ENCODE assay signal across 20 mouse cellular contexts in the genomic region with DNA sequence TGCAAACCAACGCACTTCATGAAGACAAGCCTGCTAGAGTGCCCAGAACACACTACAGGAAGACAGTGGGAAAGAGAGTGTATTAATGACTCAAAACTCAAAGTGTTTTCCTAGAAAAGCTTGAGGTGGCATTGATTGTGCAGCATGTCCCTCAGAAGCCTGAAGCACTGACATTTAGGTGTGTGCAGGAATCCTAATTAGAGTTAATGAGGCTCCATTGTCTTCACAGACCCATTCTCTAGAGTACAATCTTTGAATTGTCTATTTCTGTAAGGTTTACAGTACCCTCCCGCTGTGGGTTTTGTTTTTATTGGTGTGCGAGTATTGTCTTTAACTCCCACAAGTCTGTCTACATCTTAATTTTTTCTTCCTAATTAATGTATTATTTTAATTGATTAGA.
DNase-seq lines count a peak whose midpoint lies in the region; TF ChIP-seq lines count a peak whose summit lies in the region.
"Had no signal": no experiment of that assay in that cellular context is flagged by ENCODE, and none has a peak within 500 bp of the region (broad histone marks: within the 10 kb centered on the region; RNA-seq: fewer than 3 reads in every experiment).

No protein-coding gene starts in this region.

- no peaks in the 10 kb centered on the region for H3K27me3 ChIP-seq in thymus, adult 2 months (ENCODE audit: control insufficient read depth, insufficient read depth, low read length)
- H3K27me3 ChIP-seq: CH12.LX, Patski had no signal

- no peak for TF ChIP-seq CTCF in thymus, adult 2 months (IDR thresholded peaks at IDR 0.05; ENCODE audit: borderline replicate concordance, control insufficient read depth, extremely low read depth, insufficient read depth, low read length, poor library complexity)

- TF ChIP-seq POLR2A in thymus, adult 2 months (IDR thresholded peaks at IDR 0.05; ENCODE audit: control insufficient read depth, extremely low read depth, insufficient read depth, low read length, poor library complexity) = no peak

- DNase-seq in Muller cell, postnatal 12 days (ENCODE audit: inconsistent ontology term) = peak; percentile 16
- peak; percentile 57 for DNase-seq in retina, embryonic 14.5 days (ENCODE audit: low spot score)
- DNase-seq in retina, postnatal 1 day = peak; percentile 80
- no peak for DNase-seq in cerebellum, postnatal 10 days
- no peak for DNase-seq in thymus, adult 2 months
- no peak for DNase-seq in adrenal gland, postnatal 10 days
- DNase-seq: adrenal gland, adult 2 months; adrenal gland, adult 8-10 months; adrenal gland, postnatal 14 days; adrenal gland, postnatal 25 days; adrenal gland, postnatal 36 days; B cell, adult 2 months; cerebellum, adult 11 months; cerebellum, adult 11-12 months; cerebellum, adult 18-20 months; cerebellum, adult 2 months; cerebellum, adult 8-10 months had no signal

- no peaks in the 10 kb centered on the region for H3K4me1 ChIP-seq in thymus, adult 2 months (replicated peaks; ENCODE audit: control insufficient read depth, insufficient read depth, low read length)

- no peak overlapping the region for H3K4me3 ChIP-seq in thymus, adult 2 months (ENCODE audit: control insufficient read depth, insufficient read depth, low read length)

- H3K27ac ChIP-seq in thymus, adult 2 months (ENCODE audit: control insufficient read depth, insufficient read depth, low read length) = no peak overlapping the region

- no peaks in the 10 kb centered on the region for H3K36me3 ChIP-seq in thymus, adult 2 months (ENCODE audit: control insufficient read depth, insufficient read depth, low read length)
- H3K36me3 ChIP-seq: G1E had no signal

- WGBS in thymus, adult 2 months = 92% methylated on average over 3 of the region's 3 CpGs

Comparison
In these comparisons a context has a peak if more than half of its experiments do, and no peak if none do; other contexts are left out.
1. DNase-seq: peak in Muller cell, postnatal 12 days (single experiment), retina, embryonic 14.5 days (single experiment) and retina, postnatal 1 day (single experiment); none in cerebellum, postnatal 10 days (0 of 2), thymus, adult 2 months (single experiment) and adrenal gland, postnatal 10 days (single experiment).